Mouse (Mus musculus) MN1 (cell line): ENCODE results near the gene Rbfox1.

ENCODE experiments used
- DNase-seq: peaks from one replicate; pipeline ENCODE4 v3.0.0-alpha.2; 2016; ENCODE audit warnings: low spot score

Rbfox1 gene

DNA sequence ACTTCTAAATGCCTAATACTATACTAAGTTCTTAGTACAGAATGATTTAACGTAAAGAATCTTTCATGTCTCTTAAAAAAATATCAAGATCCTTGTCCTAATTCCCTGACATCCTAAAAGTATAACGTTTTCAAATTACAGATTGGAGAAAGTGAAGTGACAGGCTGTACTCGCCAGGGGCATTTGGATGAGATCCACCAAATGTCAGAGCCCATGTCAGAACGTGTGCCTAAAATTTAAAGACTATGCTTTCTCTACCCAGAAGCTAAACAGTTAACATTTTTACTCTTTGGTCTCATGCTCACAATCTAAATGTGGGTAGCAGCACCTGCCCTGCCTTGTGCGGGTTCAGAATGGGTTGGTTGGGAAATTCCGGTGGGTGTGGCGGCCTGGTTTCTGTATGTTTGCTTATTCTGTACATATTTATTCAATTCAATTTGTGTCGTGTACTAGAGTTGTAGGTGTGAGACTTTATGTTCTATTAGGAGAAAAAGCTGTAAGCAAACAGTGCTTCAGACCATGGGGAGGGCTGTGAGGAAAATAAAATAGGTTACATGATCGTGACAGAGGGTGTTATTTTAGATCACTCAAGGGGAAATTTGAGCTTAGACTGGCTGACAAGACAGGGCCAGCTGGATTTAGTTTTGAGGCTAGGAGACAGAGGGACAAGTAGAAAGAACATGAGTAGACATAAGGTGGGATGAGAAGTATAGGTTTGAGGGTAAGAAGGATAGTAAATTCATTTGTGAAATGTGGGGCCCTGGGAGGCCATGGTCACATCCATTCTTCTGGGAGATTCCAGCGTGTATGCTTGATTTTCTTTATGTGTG lies 1203.7 kb downstream of the Rbfox1 start:
- DNase-seq = no peak

DNA sequence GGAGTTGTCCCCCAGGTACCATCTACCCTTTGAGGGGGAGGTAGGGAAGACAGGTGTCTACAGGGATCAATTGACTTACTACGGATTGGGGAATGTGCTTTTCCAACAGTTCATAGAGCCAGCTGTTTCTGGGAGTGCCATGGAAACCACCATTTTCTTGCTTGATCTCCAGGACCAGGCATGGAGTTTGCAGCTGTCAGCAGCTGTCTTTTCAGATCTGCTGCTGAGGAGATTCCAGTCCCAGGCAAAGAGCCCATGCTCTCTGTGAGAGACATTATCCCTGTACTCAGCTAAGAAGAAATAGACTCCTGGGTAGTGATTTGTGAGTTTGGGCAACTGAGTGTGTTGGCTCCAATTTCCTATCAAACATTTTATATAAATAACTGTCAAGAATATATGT lies 1204.3 kb downstream of the Rbfox1 start:
- no peak for DNase-seq

DNA sequence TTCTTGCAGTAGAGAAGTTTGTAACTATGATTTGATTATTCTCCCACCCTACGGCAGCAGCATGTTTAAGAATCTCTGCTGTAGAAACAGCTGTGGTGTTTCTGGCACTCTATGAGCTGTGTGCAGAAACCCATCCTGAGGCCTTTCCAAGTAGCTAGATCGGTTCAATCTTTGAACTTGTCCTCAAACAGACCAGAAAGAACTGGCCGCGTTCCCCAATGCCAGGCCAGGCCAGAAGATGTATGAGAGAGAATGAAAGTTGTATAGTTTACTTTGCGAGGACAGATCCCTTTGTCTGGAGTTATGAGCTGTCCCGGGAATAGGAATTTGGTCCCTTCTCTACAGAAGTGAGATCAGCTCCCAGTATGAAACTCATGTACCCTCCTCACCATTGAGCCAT lies 1205.0 kb downstream of the Rbfox1 start:
- DNase-seq = no peak

DNA sequence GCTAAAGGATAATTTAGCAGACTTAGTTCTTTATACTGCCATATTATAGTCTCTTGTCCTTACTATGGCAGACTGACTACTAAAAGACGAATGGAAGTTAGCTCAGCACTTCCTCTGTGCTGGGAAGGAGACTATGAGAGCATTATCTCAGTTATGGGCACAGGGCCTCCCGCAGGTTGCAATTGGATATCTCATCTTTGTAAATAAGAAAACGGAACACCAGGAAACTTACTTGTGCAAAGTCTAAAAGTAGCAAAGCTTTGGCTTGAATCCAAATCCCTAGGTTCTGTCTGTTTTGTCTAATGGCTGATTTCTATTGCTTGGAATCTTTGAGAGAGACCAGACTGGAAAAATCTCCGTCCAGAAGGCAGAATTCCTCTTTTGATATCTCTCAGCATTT lies 1207.7 kb downstream of the Rbfox1 start:
- no peak for DNase-seq

DNA sequence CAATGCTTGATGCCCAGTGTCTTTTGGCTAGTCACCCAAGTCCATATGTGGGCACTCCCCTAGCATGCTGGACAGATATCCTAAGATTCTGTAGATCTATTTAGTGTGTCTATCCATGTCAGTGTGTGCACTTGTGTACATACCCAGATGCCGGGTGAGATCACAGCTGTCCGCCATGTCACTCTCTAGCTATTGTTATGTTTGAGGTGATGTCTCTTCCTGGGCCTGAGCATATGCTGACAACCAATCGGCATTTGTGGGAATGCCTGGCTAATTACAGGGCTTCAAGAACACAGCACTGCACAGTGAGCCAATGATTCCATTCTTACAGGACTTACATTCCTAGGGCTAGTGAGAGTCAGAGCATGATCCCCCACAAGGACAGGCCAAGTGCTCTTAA lies 1208.5 kb downstream of the Rbfox1 start:
- DNase-seq = no peak

- DNase-seq = no peak
Observed at GRCm38 (mm10) chr16:7094181-7094749, 1209.1 kb downstream of the Rbfox1 start.

DNA sequence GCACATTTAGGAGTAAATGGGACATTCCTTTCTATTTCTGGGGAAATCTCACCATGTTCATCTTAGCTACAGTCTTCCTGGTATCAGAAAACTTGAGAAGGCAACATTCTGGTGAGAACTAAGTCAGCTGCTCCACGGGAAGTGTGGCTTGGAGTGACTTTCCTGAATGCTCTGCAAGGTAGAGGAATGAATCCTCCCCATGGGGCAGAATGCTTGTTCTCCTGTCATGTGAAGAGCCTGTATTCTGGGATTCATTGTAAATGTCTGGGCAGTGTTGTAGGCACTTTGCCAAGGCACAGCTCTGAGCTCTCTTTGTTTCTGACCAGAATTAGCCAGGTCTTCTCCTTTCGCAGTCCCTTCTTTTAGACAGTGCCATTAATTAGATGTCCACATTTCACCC lies 1211.9 kb downstream of the Rbfox1 start:
- DNase-seq = no peak

- no peak for DNase-seq
Observed at GRCm38 (mm10) chr16:7097951-7098710, 1213.0 kb downstream of the Rbfox1 start.

DNA sequence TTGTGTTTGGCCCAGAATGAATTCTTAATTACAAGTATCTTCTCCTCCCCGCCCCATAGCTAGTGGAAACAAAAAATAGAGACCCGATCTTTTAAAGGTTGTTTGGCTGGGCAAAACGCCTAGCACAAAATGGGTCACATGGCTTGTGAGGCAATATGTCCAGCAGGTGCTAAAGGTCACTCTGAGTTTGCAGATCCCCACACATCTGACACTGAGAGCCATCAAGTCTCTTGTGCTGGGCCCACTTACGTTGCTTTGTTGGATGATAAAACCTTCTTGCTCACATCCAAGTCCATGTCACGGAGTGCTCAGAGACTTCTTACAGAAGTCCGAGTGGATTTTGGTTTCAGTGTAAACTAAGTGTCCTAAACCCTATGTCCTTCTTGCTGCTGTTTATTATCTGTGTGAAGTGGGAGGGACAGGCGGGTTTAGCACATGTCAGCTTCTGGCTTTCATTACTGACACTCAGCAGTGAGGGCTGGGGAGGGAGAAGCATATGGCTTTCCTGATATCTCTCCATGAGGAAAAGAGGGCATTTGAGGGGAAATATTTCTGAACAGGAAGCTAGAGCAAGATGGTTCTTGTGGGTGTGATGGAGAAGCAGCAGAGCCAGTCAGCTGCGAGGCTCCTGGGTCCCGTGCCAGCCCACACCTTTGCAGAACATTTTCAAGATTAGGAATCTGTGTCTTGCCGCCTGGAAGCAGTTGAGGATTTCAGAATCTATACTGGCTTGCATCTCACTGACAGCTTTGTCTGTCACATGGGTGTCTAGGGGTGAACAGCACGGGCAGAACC lies 1214.5 kb downstream of the Rbfox1 start:
- peak; percentile 36 for DNase-seq

DNA sequence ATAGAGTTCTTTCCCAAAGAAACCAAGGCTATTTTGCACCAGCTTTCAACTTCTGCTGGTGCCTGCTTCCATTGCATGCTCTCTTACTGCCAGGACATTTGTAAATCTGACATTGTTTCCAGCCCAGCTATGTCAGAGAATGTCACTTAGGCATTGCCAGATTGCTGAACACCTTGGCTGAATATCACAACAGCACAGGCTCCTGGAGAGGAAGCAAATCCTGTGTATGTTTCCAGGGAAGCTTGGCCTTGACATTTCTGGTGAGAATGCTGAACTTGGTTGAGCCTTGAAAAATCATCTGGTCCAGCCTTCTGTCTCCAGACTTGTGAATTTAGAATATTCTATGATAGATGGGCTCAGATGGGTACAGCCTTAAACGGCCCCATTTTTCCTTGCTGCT lies 1217.3 kb downstream of the Rbfox1 start:
- DNase-seq = no peak

DNA sequence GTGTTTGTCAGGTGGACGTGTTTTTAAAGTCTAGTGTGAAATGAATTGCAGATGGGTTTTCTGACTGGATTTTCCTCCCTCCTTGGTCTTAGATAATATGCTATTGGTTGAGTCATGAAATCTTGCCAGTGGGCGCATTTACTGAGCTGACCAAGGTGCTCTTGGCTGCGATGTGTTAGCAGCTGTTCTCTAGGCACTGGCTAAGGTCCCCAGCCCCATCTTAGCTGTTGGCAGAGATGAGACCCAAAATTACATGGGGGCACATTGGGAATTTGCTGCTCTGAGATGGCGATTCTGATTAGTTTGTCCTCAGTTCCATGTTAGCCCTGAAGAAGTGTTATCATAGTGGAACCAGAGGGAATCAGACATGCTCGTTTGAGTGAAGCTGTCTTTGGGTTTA lies 1218.1 kb downstream of the Rbfox1 start:
- DNase-seq = no peak

DNA sequence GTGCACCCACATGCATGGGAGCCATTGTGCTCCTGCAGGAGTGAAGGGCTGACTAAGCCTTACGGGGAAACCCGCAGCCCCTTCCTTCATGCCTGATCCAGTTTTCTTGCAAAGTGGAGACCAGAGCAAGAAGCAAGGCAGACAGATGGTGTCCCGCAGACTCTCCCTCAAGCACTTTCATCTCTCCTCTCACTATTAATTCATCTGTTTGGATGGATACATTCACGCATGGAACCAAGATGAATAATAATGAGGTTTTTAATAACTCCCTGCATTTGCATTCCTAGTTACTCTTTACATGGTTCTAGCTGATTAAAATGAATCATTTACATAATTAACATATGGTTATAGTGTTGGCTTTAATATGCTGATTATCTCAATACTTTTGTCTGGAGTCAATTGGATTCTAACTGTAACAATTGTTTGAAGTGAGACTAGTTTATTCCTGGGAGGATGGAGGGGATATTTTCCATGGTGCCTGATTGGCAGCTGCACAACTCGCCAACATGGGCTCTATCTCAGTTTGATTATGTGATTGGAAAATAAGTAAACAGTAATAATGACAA lies 1221.4 kb downstream of the Rbfox1 start:
- DNase-seq = no peak

GRCm38 (mm10) chr16:7115945-7116344 lies 1230.8 kb downstream of the Rbfox1 start:
- DNase-seq = no peak

DNA sequence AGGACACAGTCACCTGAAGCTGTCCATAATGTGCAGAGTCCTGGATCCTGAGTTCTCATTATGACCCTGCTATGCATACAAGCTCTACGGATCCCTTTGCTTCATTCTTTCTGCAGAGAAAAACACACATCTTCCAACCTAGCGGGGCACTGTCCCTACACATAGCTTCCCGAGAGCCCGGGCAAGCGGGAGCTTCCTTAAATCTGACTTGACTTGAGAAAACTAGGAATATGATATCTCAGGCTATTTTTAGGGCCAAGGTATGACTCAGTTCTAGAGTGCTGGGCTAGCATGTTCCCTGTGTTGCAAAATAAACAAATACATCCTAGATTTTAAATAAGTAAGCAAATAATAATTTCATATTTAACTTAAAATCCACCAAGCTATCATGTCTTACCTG lies 1244.4 kb downstream of the Rbfox1 start:
- DNase-seq = no peak

DNA sequence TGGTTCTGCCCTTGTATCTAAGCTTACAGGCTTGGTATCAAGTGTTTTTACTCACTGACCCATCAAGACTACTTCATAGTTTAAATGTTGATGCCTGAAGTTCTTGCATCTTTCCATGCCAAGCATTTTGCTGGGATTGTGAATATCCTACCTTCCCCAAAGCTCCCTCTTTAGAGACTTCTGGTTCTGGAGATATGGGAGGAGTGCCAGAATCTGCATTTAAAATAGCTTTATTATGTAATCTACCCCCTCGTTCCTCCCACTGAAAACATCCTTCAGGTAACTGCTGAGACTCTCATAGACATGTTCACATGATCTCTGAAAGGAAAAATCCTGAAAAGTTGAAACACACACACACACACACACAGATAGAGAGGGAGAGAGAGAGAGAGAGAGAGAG lies 1247.3 kb downstream of the Rbfox1 start:
- DNase-seq = no peak

GRCm38 (mm10) chr16:7136971-7137370 lies 1251.8 kb downstream of the Rbfox1 start:
- DNase-seq = no peak

DNA sequence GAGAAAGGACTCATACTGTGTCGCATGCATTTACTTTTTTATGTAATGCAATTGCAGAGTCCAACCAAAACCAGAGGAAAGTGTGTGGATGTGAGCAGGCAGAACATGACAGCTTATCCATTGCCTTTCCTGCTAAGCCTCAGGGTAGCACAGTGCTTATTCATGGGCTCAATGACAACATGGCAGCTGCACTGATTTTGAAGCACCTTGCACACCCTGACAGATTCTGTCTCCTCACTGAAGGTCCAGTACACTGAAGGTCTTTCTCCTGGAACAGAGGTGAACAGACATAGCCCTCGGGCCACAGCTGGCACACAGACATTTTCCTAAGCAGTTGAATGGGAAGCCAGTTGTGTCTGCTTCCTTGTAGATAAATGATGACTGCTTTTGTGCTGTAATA lies 1254.3 kb downstream of the Rbfox1 start:
- no peak for DNase-seq

DNA sequence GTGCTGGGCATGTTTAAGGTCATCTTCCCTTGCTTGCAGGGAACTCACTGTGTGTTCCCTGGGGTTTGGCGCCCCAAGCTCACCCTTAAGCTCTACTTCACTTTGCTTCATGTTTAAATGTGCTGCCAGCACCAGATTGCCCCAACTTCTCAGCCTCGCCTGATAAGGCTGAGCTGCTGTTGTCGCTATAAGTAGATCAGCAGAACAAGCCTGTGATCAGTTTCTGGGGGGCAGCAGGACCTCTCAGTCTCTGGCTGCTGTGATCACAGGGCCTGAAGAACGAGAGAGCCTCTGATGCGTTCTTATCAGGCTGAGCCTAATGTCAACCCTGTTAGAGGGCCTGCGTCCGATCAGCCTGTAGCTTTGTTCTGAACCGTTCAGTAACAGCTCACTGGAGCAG lies 1255.8 kb downstream of the Rbfox1 start:
- no peak for DNase-seq

- no peak for DNase-seq
Observed at GRCm38 (mm10) chr16:7145505-7145904, 1260.3 kb downstream of the Rbfox1 start.

DNA sequence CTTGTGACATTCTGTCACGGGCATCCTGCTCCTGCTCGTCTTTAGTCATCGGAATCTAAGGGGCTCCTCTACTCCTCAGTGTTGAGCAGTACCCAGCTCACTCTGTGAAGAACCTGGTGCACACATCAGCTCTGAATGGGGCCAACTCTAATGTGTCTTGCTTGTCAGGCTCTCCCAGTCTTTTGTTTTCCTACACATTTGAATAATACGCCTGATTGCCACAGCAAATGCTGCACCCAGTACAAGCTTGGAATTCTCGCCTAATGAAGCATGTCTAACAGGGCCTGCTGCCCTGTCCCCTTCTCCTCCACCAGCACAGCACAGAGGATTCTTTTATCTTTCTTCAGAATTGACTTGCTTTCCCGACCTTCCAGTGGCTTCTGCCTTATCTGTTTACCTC lies 1261.3 kb downstream of the Rbfox1 start:
- DNase-seq = no peak

- no peak for DNase-seq
Observed at GRCm38 (mm10) chr16:7147884-7148283, 1262.7 kb downstream of the Rbfox1 start.
